Mouse (Mus musculus) midbrain, embryonic 14.5 days (tissue): Measurements from ENCODE around the gene Slc5a4a. TPM values are rescaled to one million over a fixed set of nuclear protein-coding genes. Genes with fewer than 3 reads are reported as not detected.

Experiments
- ATAC-seq: fragments of 200-750 bp; cut with Nextera tagmentation; 2 replicates; pipeline ENCODE4 v1.8.0; 2017; ENCODE audit warnings: moderate number of reproducible peaks, moderate library complexity; ENCODE audit not compliant: low FRiP score, low TSS enrichment
- DNase-seq: peaks from one replicate; pipeline ENCODE4 v3.0.0-alpha.2; 2015
- H3K27ac ChIP-seq: fragments of 300-500 bp; sonication (generic); replicated peaks from 2 replicates; pipeline ENCODE4 v1.5.1; 2014; ENCODE audit warnings: mild to moderate bottlenecking, low read depth, low read length, moderate library complexity
- H3K27me3 ChIP-seq: fragments of 300-500 bp; sonication (generic); 2 replicates; pipeline ENCODE4 v1.6.1; 2014; ENCODE audit warnings: low read length, control low read depth, mixed read lengths; ENCODE audit not compliant: control insufficient read depth, insufficient read depth
- H3K36me3 ChIP-seq: fragments of 300-500 bp; sonication (generic); 2 replicates; pipeline ENCODE4 v1.6.1; 2014; ENCODE audit warnings: low read length, control low read depth; ENCODE audit not compliant: control insufficient read depth, insufficient read depth
- H3K4me1 ChIP-seq: fragments of 300-500 bp; sonication (generic); 2 replicates; pipeline ENCODE4 v1.6.1; 2014; ENCODE audit warnings: mild to moderate bottlenecking, antibody characterized with exemption, low read length, control low read depth; ENCODE audit not compliant: control insufficient read depth, insufficient read depth
- H3K4me2 ChIP-seq: fragments of 300-500 bp; sonication (generic); 2 replicates; pipeline ENCODE4 v1.6.1; 2014; ENCODE audit warnings: mild to moderate bottlenecking, low read length, moderate library complexity
- H3K4me3 ChIP-seq: fragments of 300-500 bp; sonication (generic); replicated peaks from 2 replicates; pipeline ENCODE4 v1.5.1; 2014; ENCODE audit warnings: low read depth, low read length
- H3K9ac ChIP-seq: fragments of 300-500 bp; sonication (generic); replicated peaks from 2 replicates; pipeline ENCODE4 v1.6.1; 2014; ENCODE audit warnings: mild to moderate bottlenecking, low read length, moderate library complexity
- H3K9me3 ChIP-seq: fragments of 300-500 bp; sonication (generic); 2 replicates; pipeline ENCODE4 v1.6.1; 2016; ENCODE audit warnings: low read length, control low read depth, mixed read lengths; ENCODE audit not compliant: control insufficient read depth
- WGBS: fragments of 180-500 bp; shearing (Covaris S2); extraction: QIAGEN DNeasy Blood & Tissue Kit; methylation state at CpG from one replicate; pipeline ENCODE4 v1.1.7; 2014; 5-methylcytosine and 5-hydroxymethylcytosine counted together
- polyA plus RNA-seq: library from polyadenylated mRNA; unstranded; fragments of >200 nt; fragmentation: Nextera tagmentation; extraction: Ambion mirVana; gene quantifications from 2 replicates; pipeline ENCODE4 v1.2.1, GENCODE M21; 2014

Gene Slc5a4a
- polyA plus RNA-seq, 1 experiment from 2014 or later = not detected

DNA sequence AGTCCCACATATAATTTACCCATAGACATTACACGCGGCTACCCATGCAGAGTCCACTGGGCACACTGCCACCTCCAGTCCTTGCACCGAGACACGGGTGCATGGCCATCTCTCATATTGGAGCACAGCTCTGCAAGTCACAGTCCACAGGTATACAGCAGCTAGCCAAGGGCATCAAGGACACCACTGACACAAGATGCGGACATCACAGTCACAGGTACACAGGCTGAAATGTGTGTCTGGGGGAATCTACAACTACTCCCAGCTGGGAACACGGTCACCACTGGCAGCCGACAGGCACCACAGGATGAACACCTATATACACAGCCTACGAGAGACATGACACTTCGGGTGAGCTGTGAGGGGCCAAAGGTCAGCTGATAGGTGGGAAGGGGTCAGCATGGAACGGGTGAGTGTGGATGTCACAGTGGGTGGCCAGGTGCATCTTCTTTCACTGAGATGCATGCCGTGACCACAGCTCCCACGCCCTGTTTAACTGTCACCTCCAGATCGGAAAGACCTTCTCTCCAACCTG, 60.1 kb downstream of the Slc5a4a start:
- no peak overlapping the region for H3K27ac ChIP-seq
- H3K4me1 ChIP-seq = no peaks in the 10 kb centered on the region
- no peak overlapping the region for H3K4me2 ChIP-seq
- no peak overlapping the region for H3K9ac ChIP-seq
- H3K27me3 ChIP-seq = no peaks in the 10 kb centered on the region
- H3K4me3 ChIP-seq = no peak overlapping the region
- ATAC-seq = no peak
- no peaks in the 10 kb centered on the region for H3K9me3 ChIP-seq
- H3K36me3 ChIP-seq = peaks cover 57% of the 10 kb centered on the region
- 94% methylated on average over 13 of the region's 13 CpGs for WGBS
- DNase-seq = no peak

DNA sequence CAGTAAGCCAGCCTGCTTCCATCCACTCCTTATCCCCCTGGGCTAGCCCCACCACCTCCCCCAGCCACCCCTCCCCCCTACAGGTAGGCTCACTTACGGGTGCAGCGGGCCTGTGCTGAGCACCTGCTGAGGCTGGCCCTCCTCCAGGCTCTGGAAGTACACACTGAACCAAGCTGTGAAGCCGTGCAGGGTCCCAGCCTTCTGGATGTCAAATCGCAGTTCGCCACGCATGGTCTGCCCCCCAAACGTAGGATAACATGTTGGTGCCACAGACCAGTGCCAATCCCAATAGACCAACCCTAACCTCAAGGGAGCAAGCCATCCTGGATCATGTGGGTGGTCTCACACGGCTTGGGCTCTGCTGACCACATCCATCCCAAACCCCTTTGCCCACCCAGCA, 62.0 kb downstream of the Slc5a4a start:
- Histone ChIP-seq H3K4me1 (no peaks in the 10 kb centered on the region), H3K9ac (no peak overlapping the region), H3K27ac (no peak overlapping the region), H3K36me3 (peaks cover 75% of the 10 kb centered on the region), H3K4me3 (no peak overlapping the region), H3K9me3 (no peaks in the 10 kb centered on the region), H3K4me2 (no peak overlapping the region), H3K27me3 (no peaks in the 10 kb centered on the region)
- 87% methylated on average over 8 of the region's 8 CpGs for WGBS
- ATAC-seq (no peak), DNase-seq (no peak)

DNA sequence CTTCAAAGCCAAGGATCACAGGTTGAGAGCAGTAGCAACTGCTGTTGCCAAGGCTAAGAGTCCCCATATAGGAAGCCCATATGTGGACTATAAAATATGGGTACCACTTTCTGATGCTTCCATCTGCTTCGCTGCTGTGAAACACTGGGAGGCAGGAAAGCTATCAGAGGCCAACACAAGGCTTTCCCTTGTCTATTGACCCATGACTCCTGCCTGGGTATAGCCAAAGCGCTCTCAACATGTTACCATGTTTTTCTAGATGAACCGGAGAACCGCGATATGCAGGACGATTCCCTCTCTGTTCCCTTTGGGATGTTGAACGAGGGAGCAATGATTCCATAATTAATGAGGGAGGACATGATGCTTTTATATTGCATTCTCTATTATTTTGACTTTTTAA, 63.6 kb downstream of the Slc5a4a start:
- Histone ChIP-seq H3K4me1 (no peaks in the 10 kb centered on the region), H3K9ac (no peak overlapping the region), H3K9me3 (peaks cover 10% of the 10 kb centered on the region), H3K4me3 (no peak overlapping the region), H3K4me2 (no peak overlapping the region), H3K27ac (no peak overlapping the region), H3K27me3 (no peaks in the 10 kb centered on the region), H3K36me3 (peaks cover 88% of the 10 kb centered on the region)
- DNase-seq (no peak), ATAC-seq (no peak)
- WGBS = 93% methylated on average over 7 of the region's 7 CpGs

DNA sequence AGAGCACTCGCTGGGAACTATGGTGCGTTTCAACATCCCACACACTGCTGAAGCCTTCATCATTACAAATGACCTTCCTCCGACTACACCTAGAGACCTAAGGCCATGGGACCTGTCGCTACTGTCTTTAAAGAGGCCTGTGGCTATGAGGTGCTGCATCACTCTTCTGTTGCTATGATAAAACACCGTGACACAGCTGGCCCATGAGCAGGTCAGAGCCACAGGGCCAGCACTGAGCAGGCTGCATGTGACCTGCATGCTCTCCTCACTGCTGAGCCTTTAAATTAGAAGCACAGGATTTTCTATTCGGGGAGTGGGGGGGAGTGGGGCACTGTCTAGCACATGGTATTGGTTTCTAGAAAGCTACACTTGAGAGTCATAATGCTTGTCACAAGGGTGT, 64.9 kb downstream of the Slc5a4a start:
- Histone ChIP-seq H3K36me3 (peaks cover 89% of the 10 kb centered on the region), H3K4me2 (no peak overlapping the region), H3K4me3 (no peak overlapping the region), H3K4me1 (no peaks in the 10 kb centered on the region), H3K27me3 (no peaks in the 10 kb centered on the region), H3K27ac (no peak overlapping the region), H3K9me3 (peaks cover 10% of the 10 kb centered on the region), H3K9ac (no peak overlapping the region)
- DNase-seq (no peak), ATAC-seq (no peak)
- 95% methylated on average over 6 of the region's 6 CpGs for WGBS

DNA sequence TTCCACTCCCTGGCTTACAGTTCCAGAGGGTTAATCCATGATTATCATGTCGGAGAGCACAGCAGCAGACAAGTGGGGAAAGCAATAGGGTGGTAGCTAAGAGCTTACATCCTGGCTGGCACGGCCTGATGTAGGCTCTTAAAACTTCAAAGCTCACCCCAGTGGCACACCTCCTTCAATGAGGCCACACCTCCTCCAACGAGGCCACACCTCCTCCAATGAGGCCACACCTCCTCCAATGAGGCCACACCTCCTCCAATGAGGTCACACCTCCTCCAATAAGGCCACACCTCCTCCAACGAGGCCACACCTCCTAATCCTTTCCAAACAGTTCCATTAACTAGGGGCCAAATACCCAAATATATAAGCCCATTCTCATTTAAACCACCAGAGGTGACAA, 66.9 kb downstream of the Slc5a4a start:
- H3K27ac ChIP-seq = no peak overlapping the region
- H3K9ac ChIP-seq = no peak overlapping the region
- H3K4me2 ChIP-seq = no peak overlapping the region
- DNase-seq = no peak
- peaks cover 89% of the 10 kb centered on the region for H3K36me3 ChIP-seq
- no peak overlapping the region for H3K4me3 ChIP-seq
- 93% methylated on average over 4 of the region's 4 CpGs for WGBS
- no peak for ATAC-seq
- peaks cover 10% of the 10 kb centered on the region for H3K9me3 ChIP-seq
- no peaks in the 10 kb centered on the region for H3K27me3 ChIP-seq
- no peaks in the 10 kb centered on the region for H3K4me1 ChIP-seq

DNA sequence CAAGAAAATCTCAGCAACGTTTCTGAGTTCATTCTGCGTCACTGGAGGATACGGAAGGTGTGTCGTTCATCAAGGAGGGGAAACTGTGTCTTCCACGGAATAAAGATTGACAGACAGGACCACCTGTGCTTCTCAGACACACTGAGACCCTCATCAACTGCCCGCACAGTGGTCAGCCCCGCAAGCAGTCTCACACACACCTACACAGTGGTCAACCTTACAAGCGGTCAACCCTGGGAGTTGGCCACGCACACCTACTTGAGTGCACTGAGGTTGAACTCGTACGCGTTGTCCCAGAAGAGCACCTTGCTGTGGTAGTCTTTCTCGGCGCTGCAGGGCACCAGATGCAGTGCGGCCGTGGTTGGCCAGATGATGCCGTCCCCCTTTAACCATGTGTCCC, 69.8 kb downstream of the Slc5a4a start:
- H3K9ac ChIP-seq = no peak overlapping the region
- no peaks in the 10 kb centered on the region for H3K4me1 ChIP-seq
- H3K27me3 ChIP-seq = no peaks in the 10 kb centered on the region
- no peak overlapping the region for H3K27ac ChIP-seq
- peaks cover 99% of the 10 kb centered on the region for H3K36me3 ChIP-seq
- ATAC-seq (no peak), DNase-seq (no peak)
- H3K4me3 ChIP-seq = no peak overlapping the region
- WGBS = 98% methylated on average over 17 of the region's 17 CpGs
- H3K4me2 ChIP-seq = no peak overlapping the region
- peaks cover 10% of the 10 kb centered on the region for H3K9me3 ChIP-seq

DNA sequence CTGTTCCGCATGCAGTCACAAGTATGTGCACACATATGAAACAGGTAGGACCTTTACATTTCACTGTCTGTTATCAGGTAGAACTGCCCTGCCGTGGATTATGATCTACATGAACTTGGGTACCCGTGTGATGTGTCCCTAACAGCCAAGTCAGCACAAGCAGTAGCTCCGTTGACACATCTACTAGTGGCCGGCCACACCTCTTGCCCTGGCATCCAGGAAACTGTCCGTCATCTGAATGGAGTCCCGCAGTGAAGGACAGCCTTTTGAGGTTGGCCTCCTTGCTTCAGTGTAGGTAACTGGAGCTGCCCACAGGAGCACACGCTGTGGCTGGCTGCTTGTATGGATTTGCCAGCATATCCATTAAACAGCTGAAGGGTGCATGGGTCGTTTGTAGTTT, 71.0 kb downstream of the Slc5a4a start:
- ATAC-seq = no peak
- WGBS = 88% methylated on average over 9 of the region's 9 CpGs

DNA sequence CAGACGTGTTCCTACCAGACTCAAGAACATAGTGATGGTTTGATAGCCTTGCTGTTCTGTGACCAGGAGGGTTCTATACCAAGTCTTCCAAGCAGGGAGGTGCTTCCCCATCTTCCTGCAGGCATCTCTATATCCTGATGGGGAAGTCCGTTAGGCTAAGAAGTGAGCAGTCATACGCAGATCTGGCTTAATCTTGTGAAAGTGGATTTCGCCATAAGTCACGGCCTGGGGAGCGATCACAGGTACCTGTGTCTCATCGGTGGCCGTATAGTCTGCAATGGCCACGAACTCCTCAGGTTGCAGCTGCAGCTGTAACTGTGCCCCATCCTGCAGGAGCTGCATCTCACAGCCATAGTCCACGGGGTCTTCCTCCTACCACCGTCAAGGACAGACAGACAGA, 78.7 kb downstream of the Slc5a4a start:
- ATAC-seq (no peak), DNase-seq (no peak)
- WGBS = 96% methylated on average over 11 of the region's 11 CpGs
- Histone ChIP-seq H3K4me3 (no peak overlapping the region), H3K27ac (no peak overlapping the region), H3K4me1 (no peaks in the 10 kb centered on the region), H3K9me3 (no peaks in the 10 kb centered on the region), H3K9ac (no peak overlapping the region), H3K36me3 (peaks cover 65% of the 10 kb centered on the region), H3K27me3 (no peaks in the 10 kb centered on the region), H3K4me2 (no peak overlapping the region)

More for the DNA sequence above, 71.0 kb downstream of the Slc5a4a start:
- H3K9ac ChIP-seq = no peak overlapping the region
- peaks cover 100% of the 10 kb centered on the region for H3K36me3 ChIP-seq
- no peaks in the 10 kb centered on the region for H3K4me1 ChIP-seq
- peaks cover 10% of the 10 kb centered on the region for H3K9me3 ChIP-seq
- DNase-seq = no peak
- no peak overlapping the region for H3K27ac ChIP-seq
- H3K4me2 ChIP-seq = no peak overlapping the region
- H3K4me3 ChIP-seq = no peak overlapping the region
- no peaks in the 10 kb centered on the region for H3K27me3 ChIP-seq

DNA sequence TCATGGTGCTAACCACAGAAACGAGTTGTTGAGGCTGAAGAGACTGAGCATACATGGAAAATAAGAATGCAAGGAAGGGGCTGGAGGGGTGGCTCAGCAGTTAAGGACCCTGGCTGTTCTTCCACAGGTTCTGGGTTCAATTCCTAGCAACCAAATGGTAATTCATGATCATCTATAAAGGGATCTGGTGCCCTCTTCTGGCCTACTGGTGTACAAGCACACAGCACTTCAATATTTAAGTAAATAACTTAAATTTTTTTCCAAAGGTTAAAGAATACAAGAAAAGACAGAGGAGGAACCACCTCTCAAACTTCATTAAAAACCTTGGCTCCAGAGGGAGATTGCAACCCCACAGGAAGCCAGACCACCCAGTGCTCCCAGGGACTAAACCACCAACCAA, 82.4 kb downstream of the Slc5a4a start:
- Histone ChIP-seq H3K9me3 (no peaks in the 10 kb centered on the region), H3K9ac (no peak overlapping the region), H3K27ac (no peak overlapping the region), H3K4me3 (no peak overlapping the region), H3K36me3 (peaks cover 28% of the 10 kb centered on the region), H3K4me1 (0 out of 2 replicates have a peak, but pooled peaks cover 4% of the 10 kb centered on the region), H3K4me2 (no peak overlapping the region), H3K27me3 (no peaks in the 10 kb centered on the region)
- WGBS = 82% methylated on average over 1 of the region's 1 CpGs
- no peak for ATAC-seq
- no peak for DNase-seq
